16 mouse cellular contexts compared by ENCODE assay signal in genomic region chr16:37565117-37565516, GRCm38 (mm10). TPM values are rescaled to one million over a fixed set of nuclear protein-coding genes. Genes with fewer than 3 reads are reported as not detected.
"Had no signal": no experiment of that assay in that cellular context is flagged by ENCODE, and none has a peak within 500 bp of the region (broad histone marks: within the 10 kb centered on the region; RNA-seq: fewer than 3 reads in every experiment).

No protein-coding gene starts in this region.

- H3K27ac ChIP-seq: kidney, postnatal 0 days; limb, embryonic 10.5 days; midbrain, embryonic 10.5 days; neural tube, embryonic 15.5 days; stomach, postnatal 0 days had no signal

- H3K36me3 ChIP-seq: neural tube, embryonic 15.5 days had no signal

- H3K9me3 ChIP-seq: limb, embryonic 10.5 days; midbrain, embryonic 10.5 days; neural tube, embryonic 15.5 days had no signal

- H3K4me3 ChIP-seq: limb, embryonic 10.5 days; midbrain, embryonic 10.5 days; myocyte; neural tube, embryonic 15.5 days had no signal

- H3K27me3 ChIP-seq: neural tube, embryonic 15.5 days had no signal

- DNase-seq: kidney, adult 9 months; kidney, postnatal 36 days; lung, adult 18-20 months; midbrain, embryonic 14.5 days; right cerebral cortex, adult 18-20 months; right cerebral cortex, postnatal 25 days; thymus, postnatal 4 days had no signal

- H3K9ac ChIP-seq: neural tube, embryonic 15.5 days had no signal

- H3K4me2 ChIP-seq: neural tube, embryonic 15.5 days had no signal

RNA-seq across cellular contexts. Expression of gene Hgd, which starts 14.8 kb away (rescaled TPM):
- total RNA-seq: layer of hippocampus, adult 18-20 months; left cerebral cortex, adult 18-20 months; left cerebral cortex, postnatal 14 days had no signal
